Mouse (Mus musculus) testis, adult 2 months (tissue): ENCODE data around the gene 5031439G07Rik.

Source experiments
- CTCF ChIP-seq: fragments of 200-500 bp; IDR thresholded peaks from 2 replicates; pipeline ENCODE4 v1.5.1; 2012; ENCODE audit warnings: low read depth, mild to moderate bottlenecking, inconsistent platforms, low read length, moderate library complexity; ENCODE audit not compliant: control insufficient read depth, insufficient read depth, insufficient replicate concordance
- POLR2A ChIP-seq: fragments of 200-500 bp; IDR thresholded peaks from 2 replicates; pipeline ENCODE4 v1.6.1; 2012; ENCODE audit warnings: low read depth, mild to moderate bottlenecking, inconsistent platforms, low read length, moderate library complexity; ENCODE audit not compliant: control insufficient read depth

- TF ChIP-seq POLR2A (no peak), CTCF (no peak)
Measured at GRCm38 (mm10) chr15:84958331-84958730, 30.0 kb downstream of the 5031439G07Rik start.
